Mouse (Mus musculus): Measurements from ENCODE around the gene Pim1.

DNA sequence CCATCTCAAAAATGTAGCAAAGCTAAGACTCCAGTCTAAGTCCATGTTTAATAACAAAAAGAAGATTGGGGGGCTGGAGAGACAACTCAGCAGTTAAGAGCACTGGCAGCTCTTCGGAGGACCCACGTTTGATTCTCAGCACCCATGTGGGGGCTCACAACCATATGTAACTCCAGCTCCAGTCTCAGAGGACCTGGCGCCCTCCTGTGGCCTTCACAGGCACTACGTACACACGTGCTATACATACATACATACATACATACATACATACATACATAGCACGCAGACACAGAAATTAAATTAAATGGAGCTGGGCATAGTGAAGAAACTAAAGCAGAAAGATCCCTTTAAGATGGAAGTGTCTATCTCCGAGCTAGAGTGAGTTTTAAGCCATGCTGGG is 7.9 kb upstream of the Pim1 start:
- TF ChIP-seq GATA1 (IDR thresholded peaks at IDR 0.05; ENCODE audit: low read length) (no peak), TAL1 (IDR thresholded peaks at IDR 0.05; ENCODE audit: low read length) (no peak)

All from erythroblast, embryonic 14.5 days (primary cell).